Mouse (Mus musculus) neutrophil, adult 5-6 weeks (primary cell): ENCODE measurements around the gene Fnbp1. TPM values are rescaled to one million over a fixed set of nuclear protein-coding genes. Genes with fewer than 3 reads are reported as not detected.

Experiments used
- ATAC-seq: fragments of 151-379, 151-347 bp; 2 replicates; pipeline ENCODE4 v1.8.0; 2017; ENCODE audit warnings: mild to moderate bottlenecking, moderate TSS enrichment; ENCODE audit not compliant: insufficient number of reproducible peaks, poor library complexity, low FRiP score, severe bottlenecking; ENCODE audit errors: extremely low read depth
- total RNA-seq: library from RNA; stranded (forward); fragments of 200-1000 nt; gene quantifications from 2 replicates; pipeline ENCODE4 v1.2.3, GENCODE M21; 2017

The Fnbp1 gene
- total RNA-seq, 1 experiment from 2014 or later, result 75.8 TPM

DNA sequence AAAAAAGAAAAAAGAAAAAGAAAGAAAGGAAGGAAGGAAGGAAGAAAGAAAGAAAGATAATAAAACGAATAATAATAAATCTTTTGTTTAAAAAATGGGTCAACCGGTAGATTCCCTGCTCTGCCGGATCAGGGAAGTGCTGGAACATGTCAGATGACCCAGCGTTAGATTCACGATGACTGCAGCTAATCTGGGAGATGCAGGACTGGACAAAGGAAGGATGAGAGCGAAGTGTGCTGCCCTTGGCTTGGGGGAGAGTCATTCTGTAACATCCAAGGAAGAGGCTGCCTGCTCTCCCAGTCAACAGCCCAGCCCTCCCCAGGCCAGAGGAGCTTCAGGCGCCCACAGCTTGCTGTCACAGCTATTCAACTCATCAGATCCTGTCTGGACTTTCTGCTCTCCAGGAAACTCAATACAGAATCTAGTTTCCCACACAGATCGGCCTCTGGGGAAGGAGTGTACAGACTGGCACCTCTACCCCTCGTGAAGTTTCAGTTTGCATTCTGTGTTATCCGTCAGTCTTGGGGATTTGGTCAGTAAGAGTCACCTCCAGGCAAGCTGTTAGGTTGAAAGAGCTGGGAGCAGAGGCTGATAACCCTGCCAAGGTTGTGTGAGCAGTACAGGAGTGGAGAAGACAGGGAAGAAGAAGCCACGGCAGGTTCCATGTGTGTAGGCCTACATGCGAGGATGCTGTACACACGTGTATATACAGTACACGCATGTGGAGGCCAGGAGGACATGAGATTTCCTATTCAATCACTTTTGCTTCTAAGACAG, 11.9 kb downstream of the Fnbp1 start:
- no peak for ATAC-seq

DNA sequence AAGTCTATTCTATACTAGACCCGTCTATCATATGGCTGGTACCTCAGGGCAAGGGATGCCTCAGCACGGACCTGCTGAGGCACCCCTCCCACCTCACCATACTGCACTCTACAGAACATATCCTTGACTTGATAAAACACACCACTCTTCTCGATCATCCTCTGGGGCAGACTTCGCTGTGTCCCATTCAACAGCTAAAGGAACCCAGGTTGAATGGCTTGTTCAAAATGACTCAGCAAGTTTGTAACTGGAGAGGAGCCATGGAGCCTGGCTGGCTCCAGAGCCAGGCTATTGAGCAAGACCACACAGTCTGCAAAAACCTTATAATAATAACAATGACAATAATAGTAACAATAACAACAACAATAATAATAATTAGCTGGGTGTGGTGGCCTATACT, 13.9 kb downstream of the Fnbp1 start:
- no peak for ATAC-seq

DNA sequence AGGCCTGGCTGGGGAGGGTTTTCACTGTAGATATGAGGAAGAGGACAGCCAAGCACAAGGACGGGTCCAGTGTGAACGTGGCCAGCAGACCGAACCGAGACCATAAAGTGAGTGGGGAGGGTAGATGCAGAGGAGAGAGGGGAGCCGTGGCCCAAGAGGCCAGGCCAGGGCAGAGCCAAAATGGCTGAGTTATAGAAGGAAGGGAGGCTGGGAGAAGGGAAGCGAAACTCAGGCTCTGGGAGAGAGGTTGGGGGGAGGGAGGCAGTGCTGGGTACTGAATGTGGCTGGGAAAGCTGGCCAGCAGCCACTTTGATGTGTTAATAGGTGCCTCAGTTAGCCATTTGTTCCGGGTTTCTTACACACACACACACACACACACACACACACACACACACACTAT, 14.6 kb downstream of the Fnbp1 start:
- ATAC-seq, result no peak

DNA sequence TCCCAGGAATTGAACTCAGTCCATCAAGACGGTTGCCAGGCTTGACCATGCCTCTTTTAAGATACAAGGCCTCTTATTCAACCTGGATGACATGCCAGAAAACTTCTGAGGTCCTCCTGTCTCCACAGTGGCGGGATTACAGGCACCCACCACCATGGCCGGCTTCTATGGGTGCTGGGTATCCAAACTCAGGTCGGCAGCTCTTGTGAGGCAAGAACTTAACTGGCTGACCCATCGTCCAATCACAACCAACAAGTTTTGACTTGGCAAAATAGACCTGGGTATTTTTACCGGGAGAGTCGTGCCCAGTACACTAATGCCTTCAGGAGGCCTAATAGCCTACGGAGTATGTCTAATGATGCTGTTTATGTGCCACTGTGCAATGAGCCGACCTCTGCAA, 15.8 kb downstream of the Fnbp1 start:
- ATAC-seq, result no peak

DNA sequence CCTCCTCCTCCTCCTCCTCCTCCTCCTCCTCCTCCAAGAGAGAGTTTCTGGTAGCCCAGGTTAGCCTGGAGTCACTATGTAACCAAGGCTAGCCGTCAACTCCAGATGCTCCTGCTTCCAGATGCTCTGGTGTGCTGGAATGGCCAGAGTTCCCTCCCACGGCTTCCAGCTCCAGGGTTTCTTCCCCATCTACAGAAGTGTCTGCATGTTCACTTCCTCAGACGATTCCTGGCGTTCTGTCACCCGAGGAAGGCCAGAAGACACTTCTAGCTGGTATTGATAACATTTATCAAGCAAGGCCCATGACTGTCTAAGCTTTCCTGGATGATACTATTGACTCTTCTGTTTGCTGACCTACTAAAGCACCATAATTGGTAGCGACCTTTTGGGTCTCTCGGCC, 16.7 kb downstream of the Fnbp1 start:
- no peak for ATAC-seq

DNA sequence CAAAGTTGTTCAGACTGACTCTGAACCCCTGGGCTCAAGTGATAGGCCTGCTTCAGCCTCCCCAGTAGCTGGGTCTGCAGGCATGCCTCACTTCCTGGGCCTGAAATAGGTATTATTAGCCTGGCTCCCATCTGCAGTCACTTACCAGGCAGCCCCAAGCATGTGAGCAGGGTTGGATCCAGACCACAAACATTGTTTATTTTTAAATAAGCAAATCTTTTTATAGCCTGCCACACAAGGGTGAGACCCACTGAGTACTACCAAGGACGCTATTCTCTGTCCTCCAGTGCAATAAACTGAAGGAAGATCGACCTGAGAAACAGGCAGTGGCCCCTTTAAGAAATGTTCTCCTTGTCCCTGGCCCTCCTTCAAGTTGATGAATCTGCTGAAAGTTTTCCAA, 17.1 kb downstream of the Fnbp1 start:
- ATAC-seq, result no peak

DNA sequence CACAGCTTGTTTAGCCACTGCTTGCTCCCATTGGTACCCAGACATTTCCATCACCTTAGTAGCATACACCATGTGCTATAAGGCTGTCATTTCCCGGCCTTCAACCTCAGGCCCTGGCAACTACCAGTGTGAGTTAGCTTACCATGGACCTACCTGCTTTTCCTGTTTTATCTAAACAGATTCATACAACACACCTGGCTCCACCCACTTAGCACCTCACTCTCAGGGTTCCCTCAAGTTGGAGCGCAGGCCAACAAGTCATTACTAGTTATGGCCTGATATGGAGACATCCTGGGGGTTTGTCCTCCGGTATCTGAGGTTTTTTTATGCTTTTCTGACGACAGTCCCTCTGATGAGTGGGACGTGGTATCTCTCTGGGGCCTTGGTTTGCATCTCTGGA, 18.3 kb downstream of the Fnbp1 start:
- no peak for ATAC-seq

DNA sequence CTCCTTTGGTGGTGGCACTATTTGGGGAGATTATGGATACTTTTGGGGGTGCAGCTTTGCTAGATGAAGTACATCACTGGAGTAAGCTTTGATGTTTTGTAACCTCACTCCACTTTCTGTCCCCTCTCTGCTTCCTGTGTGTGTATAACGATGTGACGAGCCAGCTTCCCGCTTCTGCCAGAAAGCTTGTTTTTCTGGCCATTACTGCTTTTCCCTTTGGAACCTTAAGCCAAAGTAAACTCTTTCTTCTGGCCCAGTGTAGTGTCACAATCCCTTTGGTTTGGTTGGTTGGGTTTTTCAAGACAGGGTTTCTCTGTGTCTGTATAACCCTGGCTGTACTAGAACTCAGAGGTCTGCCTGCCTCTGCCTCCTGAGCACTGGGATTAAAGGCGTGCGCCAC, 19.0 kb downstream of the Fnbp1 start:
- no peak for ATAC-seq

DNA sequence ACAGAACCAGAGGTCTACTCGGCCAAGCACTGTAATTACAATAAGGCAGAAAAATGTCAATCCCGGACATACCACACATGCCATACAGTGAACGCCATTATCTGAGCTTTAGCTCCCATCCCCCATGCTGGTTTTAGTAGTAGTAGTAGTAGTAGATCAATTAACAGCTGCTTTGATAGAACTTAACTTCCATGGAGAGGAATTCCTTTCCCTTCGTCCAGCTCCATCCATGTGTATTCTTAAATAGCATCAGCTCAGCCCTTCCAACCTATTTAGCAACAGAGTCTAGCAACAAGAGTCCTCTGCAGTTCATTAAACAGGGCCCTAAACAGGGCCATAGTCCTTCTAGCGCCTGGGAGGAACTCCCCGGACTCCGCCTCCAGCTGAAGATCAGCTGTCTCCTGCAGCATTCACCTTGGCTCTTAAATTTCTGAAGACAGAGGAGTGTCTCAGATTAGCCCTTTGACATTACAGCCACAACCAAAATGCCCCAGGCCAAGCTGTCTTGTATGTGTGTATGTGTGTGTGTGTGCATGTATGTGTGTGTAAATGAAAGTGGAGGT, 20.6 kb downstream of the Fnbp1 start:
- ATAC-seq, result no peak

DNA sequence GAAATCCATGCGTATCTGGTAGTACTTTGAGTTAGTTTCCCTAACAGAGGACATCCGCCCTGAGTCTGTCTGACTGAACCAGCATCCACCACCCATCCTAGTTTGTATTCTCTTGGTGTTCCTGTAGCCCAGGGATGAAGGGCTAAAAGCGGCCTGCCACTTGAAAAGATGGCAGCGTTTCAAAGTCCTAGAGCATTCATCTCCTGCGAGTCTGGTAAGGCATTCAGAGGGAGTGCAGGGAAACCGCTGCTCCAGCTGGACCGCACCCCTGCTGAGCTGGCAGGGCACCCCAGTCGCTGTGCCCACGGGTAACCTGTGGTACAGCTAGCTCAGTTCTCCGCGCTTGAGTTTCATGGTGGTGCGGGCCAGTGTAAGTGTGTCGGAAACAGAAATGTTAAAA, 22.0 kb downstream of the Fnbp1 start:
- no peak for ATAC-seq

DNA sequence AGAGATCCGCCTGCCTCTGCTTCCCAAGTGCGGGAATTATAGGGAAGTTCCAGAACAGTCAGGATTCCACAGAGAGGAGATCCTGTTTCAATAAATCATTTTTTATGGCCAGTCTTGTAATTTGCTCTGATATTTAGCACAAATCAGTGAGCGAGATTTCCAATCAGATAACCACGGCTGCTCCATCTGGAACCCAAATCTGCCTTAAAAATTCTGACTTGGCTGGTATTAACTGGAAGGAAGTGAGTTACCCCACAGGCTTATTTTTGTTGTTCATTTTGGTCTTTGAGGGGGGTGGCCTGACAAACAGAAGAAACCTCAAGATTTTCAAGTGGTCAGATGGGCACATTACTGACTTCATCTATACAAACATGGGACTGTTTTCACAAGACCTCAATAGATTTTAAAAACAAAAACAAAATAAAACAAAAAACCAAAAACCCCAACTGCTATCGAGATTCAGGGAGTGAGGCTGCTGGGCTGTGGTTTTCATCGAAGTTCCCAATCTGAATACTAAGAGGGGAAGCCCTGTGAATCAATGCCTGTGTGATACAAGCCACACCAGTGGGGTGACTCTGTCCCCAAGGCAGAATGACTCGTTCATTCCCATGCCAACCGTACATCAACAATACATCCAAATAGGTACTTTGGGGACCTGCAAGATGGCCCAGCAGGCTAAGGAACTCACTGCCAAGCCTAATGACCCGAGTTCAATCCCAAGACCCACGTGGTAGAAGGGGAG, 23.0 kb downstream of the Fnbp1 start:
- ATAC-seq, result no peak

DNA sequence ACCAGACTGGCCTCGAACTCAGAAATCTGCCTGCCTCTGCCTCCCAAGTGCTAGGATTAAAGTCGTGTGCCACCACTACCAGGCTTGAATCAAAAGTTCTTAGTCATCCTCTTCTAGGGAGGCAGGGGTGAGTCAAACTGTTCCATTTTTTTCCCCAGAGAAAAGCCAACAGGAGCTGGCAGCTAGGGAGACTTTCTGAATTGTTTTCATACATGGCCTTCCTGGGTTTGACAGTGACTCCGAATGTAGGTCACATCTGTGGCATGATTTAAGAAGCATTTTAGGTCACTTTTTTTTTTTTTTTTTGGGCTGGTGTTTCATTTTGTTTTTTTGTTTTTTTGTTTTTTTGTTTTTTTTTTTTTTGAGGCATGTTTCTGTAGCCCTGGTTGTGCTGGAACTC, 23.6 kb downstream of the Fnbp1 start:
- no peak for ATAC-seq

DNA sequence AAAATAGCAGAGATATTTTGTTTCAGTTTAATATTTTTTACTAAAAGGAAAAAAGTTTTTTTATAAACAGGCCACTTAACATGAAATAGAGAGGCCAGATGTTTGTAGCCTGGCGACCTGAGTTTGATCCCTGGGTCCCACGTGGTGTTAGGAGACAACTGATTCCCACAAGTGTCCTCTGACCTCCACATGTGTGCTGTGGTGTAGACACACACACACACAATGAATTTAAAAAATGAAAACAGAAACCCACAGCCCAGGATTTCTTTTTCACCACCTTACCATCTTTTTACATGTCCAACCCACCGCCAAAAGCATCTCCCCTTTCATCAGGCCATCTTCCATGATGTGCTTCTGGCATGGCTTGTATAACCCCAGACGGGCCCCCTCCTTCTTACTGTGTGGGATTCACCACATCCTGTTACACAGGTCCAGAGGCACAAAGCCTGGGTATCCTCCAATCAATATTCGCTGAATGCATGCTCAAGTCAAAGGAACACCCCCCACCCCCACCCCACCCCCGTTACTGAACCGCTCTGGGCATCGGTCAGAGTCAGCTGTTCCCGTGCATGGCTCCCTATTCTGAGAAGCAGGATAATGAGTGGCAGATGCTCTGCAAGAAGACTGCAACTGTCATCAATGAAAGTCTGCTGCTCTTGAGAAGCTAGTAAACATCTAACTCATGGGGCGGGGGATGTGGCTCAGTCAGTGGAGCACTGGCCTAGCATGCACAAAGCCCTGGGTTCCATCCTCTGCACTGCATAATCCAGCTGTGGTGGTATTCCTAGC, 25.7 kb downstream of the Fnbp1 start:
- no peak for ATAC-seq

DNA sequence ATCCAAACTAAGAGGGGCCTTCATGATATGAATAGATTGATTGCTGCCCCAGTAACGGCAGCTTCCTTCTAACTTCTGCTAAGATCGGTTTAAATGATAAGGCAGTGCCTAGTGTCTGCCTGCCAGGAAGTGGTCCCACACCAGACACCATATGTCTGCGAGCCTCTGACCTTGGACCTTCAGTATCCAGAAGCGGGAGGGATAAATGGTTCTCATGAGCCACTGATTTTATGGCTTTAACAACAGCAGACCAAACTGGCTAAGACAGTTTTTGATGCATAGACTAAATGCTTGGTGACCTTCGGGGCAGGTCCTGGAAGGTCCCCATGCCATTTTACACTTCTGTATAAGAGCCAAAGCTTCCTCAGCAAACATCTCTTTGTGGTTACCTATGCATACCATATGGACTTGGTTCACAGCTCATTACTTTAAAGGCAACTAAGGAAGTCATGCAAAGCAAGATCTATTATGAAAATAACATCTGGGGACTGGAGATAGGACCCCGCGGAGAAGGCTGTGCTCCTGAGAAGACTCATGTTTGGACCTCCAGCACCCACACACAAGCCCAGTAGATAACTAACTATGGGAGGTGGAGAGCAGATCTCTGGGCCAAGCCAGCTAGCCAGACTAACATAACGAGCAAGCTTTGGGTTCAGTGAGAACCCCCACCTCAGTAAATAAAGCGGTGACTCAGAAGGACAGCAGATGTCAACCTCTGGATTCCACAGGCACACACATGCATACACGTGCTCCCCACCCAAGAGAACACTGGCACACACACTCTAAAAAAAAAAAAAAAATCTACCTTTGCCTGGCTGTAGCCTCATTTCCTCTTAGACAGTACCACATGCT, 26.5 kb downstream of the Fnbp1 start:
- no peak; the same call in 1 of the 2 replicates for ATAC-seq

DNA sequence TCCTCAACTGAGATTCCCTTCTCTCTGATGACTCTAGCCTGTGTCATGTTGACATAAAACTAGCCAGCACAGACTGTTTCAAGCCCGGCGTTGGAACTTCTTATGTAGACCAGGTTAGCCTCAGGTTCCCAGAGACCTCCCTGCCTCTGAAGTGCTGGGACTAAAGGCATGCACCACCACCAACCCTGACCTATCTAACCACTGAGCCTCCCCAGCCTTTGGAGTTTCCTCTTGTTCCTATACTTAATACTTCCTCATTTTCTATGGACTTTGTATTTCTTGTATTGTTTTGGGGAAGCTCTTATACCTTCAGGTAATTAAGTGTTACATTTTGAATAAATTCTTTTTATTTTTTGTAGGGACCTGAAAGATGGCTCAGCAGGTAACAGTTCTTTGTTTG, 27.6 kb downstream of the Fnbp1 start:
- 0 out of 2 replicates have a peak, but pooled peaks have one; percentile 37 for ATAC-seq

DNA sequence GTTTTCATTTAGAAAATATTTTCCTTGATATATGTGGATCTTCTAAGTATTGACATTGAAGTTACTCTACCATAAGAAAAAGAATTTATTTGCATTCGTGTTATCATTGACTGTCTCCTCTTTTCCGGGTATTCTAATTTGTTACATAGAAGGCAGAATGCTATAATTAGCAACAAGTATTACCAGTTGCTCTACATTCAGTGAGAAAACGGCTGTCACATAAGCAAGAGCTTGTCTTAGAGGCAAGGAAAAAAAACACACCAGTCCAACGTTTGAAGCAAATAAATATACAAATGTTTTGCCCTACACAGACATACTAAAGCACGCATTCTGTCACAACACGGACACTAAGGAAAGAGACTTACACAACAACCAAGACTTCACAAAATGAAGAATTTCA, 30.1 kb downstream of the Fnbp1 start:
- no peak for ATAC-seq

DNA sequence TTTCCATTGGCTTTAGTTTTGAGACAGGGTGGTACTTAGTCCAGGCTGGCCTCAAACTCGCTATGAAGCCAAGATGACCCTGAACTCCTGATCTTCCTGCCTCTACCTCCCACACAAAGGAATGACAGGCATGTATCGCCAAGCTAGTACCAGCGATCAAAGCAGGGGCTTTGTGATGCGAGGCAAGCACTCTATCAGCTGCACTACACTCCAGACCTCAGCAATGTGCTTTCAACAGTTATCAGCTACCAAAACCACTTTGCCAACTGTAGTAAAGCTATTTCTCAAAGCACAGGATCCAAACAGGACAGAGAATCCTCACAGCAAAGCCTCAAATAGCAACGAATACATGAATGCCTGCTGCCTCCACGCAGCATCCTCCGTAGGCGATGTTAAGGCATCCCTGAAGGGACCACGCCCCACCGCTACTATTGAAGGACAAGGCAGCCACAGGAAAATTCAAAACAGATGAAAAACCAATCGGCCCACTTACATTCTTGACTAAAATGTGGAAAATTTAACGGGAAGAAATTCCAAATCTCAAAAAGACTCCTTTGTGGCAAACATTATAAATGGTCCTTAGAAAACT, 31.8 kb downstream of the Fnbp1 start:
- ATAC-seq, result no peak

DNA sequence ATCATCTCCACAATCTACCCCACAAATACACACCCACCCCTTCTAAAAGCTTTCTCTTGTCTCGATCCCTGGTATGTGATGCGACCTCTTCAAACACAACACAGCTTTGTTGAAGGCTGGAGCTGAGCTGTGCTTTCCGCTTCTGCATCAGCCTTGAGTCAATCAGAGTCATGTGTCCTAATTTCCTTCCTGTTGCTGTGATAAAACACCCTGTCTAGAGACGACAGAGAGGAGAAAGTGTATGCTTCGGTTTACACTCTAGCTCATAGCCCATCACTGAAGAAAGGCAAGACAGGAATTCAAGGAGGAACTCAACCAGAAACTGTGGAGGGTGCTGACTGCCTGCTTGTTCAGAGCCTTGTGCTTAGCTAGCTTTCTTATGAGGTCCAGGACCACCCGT, 33.6 kb downstream of the Fnbp1 start:
- peak; percentile 46; the same call in 1 of the 2 replicates for ATAC-seq
